Mouse (Mus musculus) MN1 (cell line): ENCODE results near the gene Arid2.
"Not testable (repeated sequence)": the region's sequence is repeated elsewhere in the genome, so short reads cannot be mapped to it uniquely, and the experiment has no call there.

Source experiments
- DNase-seq: peaks from one replicate; pipeline ENCODE4 v3.0.0-alpha.2; 2016; ENCODE audit warnings: low spot score

Arid2 gene

GRCm38 (mm10) chr15:96434202-96434601 lies 146.9 kb downstream of the Arid2 start:
- DNase-seq = no peak

DNA sequence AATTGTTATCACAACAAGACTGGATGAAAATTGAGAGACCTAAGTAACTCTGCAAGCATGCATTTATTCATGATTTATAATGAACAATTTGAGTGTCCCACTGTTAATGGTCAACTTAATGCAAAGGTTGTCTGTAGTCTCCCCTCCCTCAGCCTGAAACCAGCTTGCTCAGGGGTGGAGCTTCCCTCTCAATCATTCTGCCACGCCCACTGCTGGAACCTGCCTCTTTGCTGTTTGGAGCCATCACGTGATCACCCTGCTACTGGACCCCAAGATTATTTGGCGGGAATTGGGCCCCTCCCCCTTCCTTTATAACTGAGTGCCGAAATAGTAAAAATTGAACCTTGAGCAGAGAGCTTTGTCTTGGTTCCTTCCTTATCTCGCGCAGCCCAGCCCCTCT lies 154.2 kb downstream of the Arid2 start:
- DNase-seq = not testable (repeated sequence)

- no peak for DNase-seq
Measured at GRCm38 (mm10) chr15:96446785-96447184, 159.5 kb downstream of the Arid2 start.

- DNase-seq = no peak
Measured at GRCm38 (mm10) chr15:96448656-96449299, 161.5 kb downstream of the Arid2 start.

DNA sequence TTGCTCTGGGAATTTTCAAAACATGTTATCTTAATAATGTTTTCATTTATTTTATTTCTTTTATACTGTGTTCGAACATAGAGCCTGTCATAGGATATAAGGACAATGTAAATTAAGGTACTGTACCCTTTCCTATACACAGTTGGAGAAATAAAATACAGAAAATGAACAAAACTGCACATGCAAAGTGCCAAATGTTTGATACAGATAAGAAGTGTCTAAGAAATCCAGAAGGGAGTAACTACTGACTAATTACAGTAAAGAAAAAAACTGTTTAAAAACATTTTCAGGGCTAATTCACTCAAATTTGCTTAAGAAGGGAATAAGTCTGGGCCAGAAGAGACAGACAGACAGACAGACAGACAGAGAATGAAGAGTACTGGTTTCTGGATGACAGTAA lies 166.0 kb downstream of the Arid2 start:
- DNase-seq = no peak
